Mouse (Mus musculus): ENCODE measurements around the gene Teddm2. TPM values are rescaled to one million over a fixed set of nuclear protein-coding genes. Genes with fewer than 3 reads are reported as not detected.
A peak's percentile ranks its signal among the peaks of the same experiment; 100 is the strongest.

Gene Teddm2
- polyA plus RNA-seq, 1 experiment from 2014 or later: 0.58 TPM

GRCm38 (mm10) chr1:153924395-153925385 is 24.7 kb upstream of the Teddm2 start:
- Histone ChIP-seq H3K4me1 (ENCODE audit: control insufficient read depth, low read depth, low read length) (no peaks in the 10 kb centered on the region), H3K9ac (ENCODE audit: low read depth, low read length) (no peak overlapping the region), H3K9me3 (replicated peaks; ENCODE audit: control insufficient read depth, low read length) (no peaks in the 10 kb centered on the region), H3K36me3 (ENCODE audit: control insufficient read depth, insufficient read depth) (no peaks in the 10 kb centered on the region), H3K27me3 (ENCODE audit: control insufficient read depth, insufficient read depth, low read depth, low read length) (no peaks in the 10 kb centered on the region), H3K27ac (ENCODE audit: low read length) (no peak overlapping the region), H3K4me2 (ENCODE audit: low read depth, low read length) (no peak overlapping the region), H3K4me3 (ENCODE audit: low read depth, low read length) (no peak overlapping the region)
- ATAC-seq (ENCODE audit: low read depth): no peak
- 47% methylated on average over 6 of the region's 6 CpGs for WGBS (ENCODE audit: insufficient replicate concordance)

GRCm38 (mm10) chr1:153922571-153923021 is 22.6 kb upstream of the Teddm2 start:
- ATAC-seq (ENCODE audit: low read depth): no peak

GRCm38 (mm10) chr1:153921642-153922041 is 21.6 kb upstream of the Teddm2 start:
- H3K4me2 ChIP-seq (ENCODE audit: low read depth, low read length): no peak overlapping the region
- no peaks in the 10 kb centered on the region for H3K9me3 ChIP-seq (replicated peaks; ENCODE audit: control insufficient read depth, low read length)
- 61% methylated on average over 3 of the region's 3 CpGs for WGBS (ENCODE audit: insufficient replicate concordance)
- no peaks in the 10 kb centered on the region for H3K36me3 ChIP-seq (ENCODE audit: control insufficient read depth, insufficient read depth)
- no peak for ATAC-seq (ENCODE audit: low read depth)
- H3K4me3 ChIP-seq (ENCODE audit: low read depth, low read length): no peak overlapping the region
- H3K27ac ChIP-seq (ENCODE audit: low read length): no peak overlapping the region
- H3K27me3 ChIP-seq (ENCODE audit: control insufficient read depth, insufficient read depth, low read depth, low read length): no peaks in the 10 kb centered on the region
- no peak overlapping the region for H3K9ac ChIP-seq (ENCODE audit: low read depth, low read length)
- no peaks in the 10 kb centered on the region for H3K4me1 ChIP-seq (ENCODE audit: control insufficient read depth, low read depth, low read length)

More at GRCm38 (mm10) chr1:153922571-153923021, 22.6 kb upstream of the Teddm2 start:
- Histone ChIP-seq H3K4me1 (ENCODE audit: control insufficient read depth, low read depth, low read length) (no peaks in the 10 kb centered on the region), H3K9ac (ENCODE audit: low read depth, low read length) (no peak overlapping the region), H3K27ac (ENCODE audit: low read length) (no peak overlapping the region), H3K9me3 (replicated peaks; ENCODE audit: control insufficient read depth, low read length) (no peaks in the 10 kb centered on the region), H3K4me2 (ENCODE audit: low read depth, low read length) (no peak overlapping the region), H3K36me3 (ENCODE audit: control insufficient read depth, insufficient read depth) (no peaks in the 10 kb centered on the region), H3K4me3 (ENCODE audit: low read depth, low read length) (no peak overlapping the region), H3K27me3 (ENCODE audit: control insufficient read depth, insufficient read depth, low read depth, low read length) (no peaks in the 10 kb centered on the region)
- WGBS (ENCODE audit: insufficient replicate concordance): 38% methylated on average over 5 of the region's 5 CpGs

DNA sequence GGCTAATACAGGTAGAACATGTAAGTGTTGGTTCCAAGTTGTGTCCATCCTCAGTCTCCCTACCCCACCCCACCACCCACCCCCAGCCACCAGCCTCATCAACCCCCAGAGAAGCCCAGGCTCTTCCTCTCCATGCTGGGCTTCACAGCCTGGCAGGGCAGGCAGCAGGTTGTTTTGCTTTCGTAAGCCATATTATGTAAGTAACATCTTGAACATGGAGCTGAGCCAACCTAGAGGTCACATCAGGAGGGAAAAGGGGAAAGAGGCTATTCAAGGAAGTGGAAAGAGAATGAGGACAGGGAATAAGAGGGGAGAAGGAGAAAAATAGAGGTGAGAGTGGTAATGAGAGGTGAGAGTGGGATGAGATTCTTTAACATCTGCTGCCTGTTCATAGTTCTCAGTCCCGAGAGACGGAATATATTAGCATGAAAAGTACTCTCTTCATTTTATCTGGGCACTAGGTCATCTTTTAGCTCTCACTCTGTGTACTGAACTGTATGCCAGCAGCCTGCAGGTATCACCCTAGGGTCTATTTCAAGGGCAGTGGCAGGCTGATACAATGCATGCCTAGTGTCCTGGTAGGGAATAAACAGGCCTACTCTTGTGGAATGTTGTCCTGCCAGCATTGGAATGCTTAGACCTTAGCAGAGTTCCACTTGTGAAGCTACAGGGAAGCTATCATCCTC is 18.6 kb upstream of the Teddm2 start:
- no peak for ATAC-seq (ENCODE audit: low read depth)
- H3K27me3 ChIP-seq (ENCODE audit: control insufficient read depth, insufficient read depth, low read depth, low read length): no peaks in the 10 kb centered on the region
- H3K9me3 ChIP-seq (replicated peaks; ENCODE audit: control insufficient read depth, low read length): no peaks in the 10 kb centered on the region
- H3K9ac ChIP-seq (ENCODE audit: low read depth, low read length): no peak overlapping the region
- no peak overlapping the region for H3K27ac ChIP-seq (ENCODE audit: low read length)
- 66% methylated on average over 3 of the region's 3 CpGs for WGBS (ENCODE audit: insufficient replicate concordance)
- no peak overlapping the region for H3K4me3 ChIP-seq (ENCODE audit: low read depth, low read length)
- H3K36me3 ChIP-seq (ENCODE audit: control insufficient read depth, insufficient read depth): no peaks in the 10 kb centered on the region
- no peaks in the 10 kb centered on the region for H3K4me1 ChIP-seq (ENCODE audit: control insufficient read depth, low read depth, low read length)
- no peak overlapping the region for H3K4me2 ChIP-seq (ENCODE audit: low read depth, low read length)

- no peak for ATAC-seq (ENCODE audit: low read depth)
- WGBS (ENCODE audit: insufficient replicate concordance): 62% methylated on average over 3 of the region's 3 CpGs
- Histone ChIP-seq H3K36me3 (ENCODE audit: control insufficient read depth, insufficient read depth) (peaks cover 8% of the 10 kb centered on the region), H3K27ac (ENCODE audit: low read length) (no peak overlapping the region), H3K4me2 (ENCODE audit: low read depth, low read length) (no peak overlapping the region), H3K4me3 (ENCODE audit: low read depth, low read length) (no peak overlapping the region), H3K4me1 (ENCODE audit: control insufficient read depth, low read depth, low read length) (peaks cover 16% of the 10 kb centered on the region), H3K27me3 (ENCODE audit: control insufficient read depth, insufficient read depth, low read depth, low read length) (no peaks in the 10 kb centered on the region), H3K9ac (ENCODE audit: low read depth, low read length) (no peak overlapping the region), H3K9me3 (replicated peaks; ENCODE audit: control insufficient read depth, low read length) (no peaks in the 10 kb centered on the region)
These were observed 13.8 kb upstream of the Teddm2 start for GRCm38 (mm10) chr1:153913869-153914268.

- Histone ChIP-seq H3K4me1 (ENCODE audit: control insufficient read depth, low read depth, low read length) (peaks cover 19% of the 10 kb centered on the region), H3K27me3 (ENCODE audit: control insufficient read depth, insufficient read depth, low read depth, low read length) (no peaks in the 10 kb centered on the region), H3K9me3 (replicated peaks; ENCODE audit: control insufficient read depth, low read length) (no peaks in the 10 kb centered on the region), H3K36me3 (ENCODE audit: control insufficient read depth, insufficient read depth) (peaks cover 31% of the 10 kb centered on the region), H3K4me3 (ENCODE audit: low read depth, low read length) (no peak overlapping the region), H3K9ac (ENCODE audit: low read depth, low read length) (no peak overlapping the region), H3K27ac (ENCODE audit: low read length) (no peak overlapping the region), H3K4me2 (ENCODE audit: low read depth, low read length) (no peak overlapping the region)
- WGBS (ENCODE audit: insufficient replicate concordance): 76% methylated on average over 6 of the region's 6 CpGs
- no peak for ATAC-seq (ENCODE audit: low read depth)
These were observed 11.3 kb upstream of the Teddm2 start for GRCm38 (mm10) chr1:153911276-153911795.

GRCm38 (mm10) chr1:153910423-153910822 is 10.4 kb upstream of the Teddm2 start:
- Histone ChIP-seq H3K4me1 (ENCODE audit: control insufficient read depth, low read depth, low read length) (peaks cover 19% of the 10 kb centered on the region), H3K27me3 (ENCODE audit: control insufficient read depth, insufficient read depth, low read depth, low read length) (no peaks in the 10 kb centered on the region), H3K4me2 (ENCODE audit: low read depth, low read length) (no peak overlapping the region), H3K9ac (ENCODE audit: low read depth, low read length) (no peak overlapping the region), H3K9me3 (replicated peaks; ENCODE audit: control insufficient read depth, low read length) (no peaks in the 10 kb centered on the region), H3K36me3 (ENCODE audit: control insufficient read depth, insufficient read depth) (peaks cover 38% of the 10 kb centered on the region), H3K27ac (ENCODE audit: low read length) (peak overlapping the region; percentile 10; the same call in 1 of the 2 replicates), H3K4me3 (ENCODE audit: low read depth, low read length) (no peak overlapping the region)
- ATAC-seq (ENCODE audit: low read depth): no peak
- WGBS (ENCODE audit: insufficient replicate concordance): 58% methylated on average over 5 of the region's 5 CpGs

- H3K4me1 ChIP-seq (ENCODE audit: control insufficient read depth, low read depth, low read length): peaks cover 19% of the 10 kb centered on the region
- H3K9me3 ChIP-seq (replicated peaks; ENCODE audit: control insufficient read depth, low read length): no peaks in the 10 kb centered on the region
- ATAC-seq (ENCODE audit: low read depth): peak; percentile 79
- no peaks in the 10 kb centered on the region for H3K27me3 ChIP-seq (ENCODE audit: control insufficient read depth, insufficient read depth, low read depth, low read length)
- H3K36me3 ChIP-seq (ENCODE audit: control insufficient read depth, insufficient read depth): peaks cover 43% of the 10 kb centered on the region
- no peak overlapping the region for H3K4me3 ChIP-seq (ENCODE audit: low read depth, low read length)
- H3K9ac ChIP-seq (ENCODE audit: low read depth, low read length): no peak overlapping the region
- peak overlapping the region; percentile 37 for H3K27ac ChIP-seq (ENCODE audit: low read length)
- no peak overlapping the region for H3K4me2 ChIP-seq (ENCODE audit: low read depth, low read length)
- 56% methylated on average over 9 of the region's 9 CpGs for WGBS (ENCODE audit: insufficient replicate concordance)
These were observed 9.9 kb upstream of the Teddm2 start for GRCm38 (mm10) chr1:153909963-153910291.
